8 mouse cellular contexts compared by ENCODE assay signal in genomic region chr16:33056786-33057185, GRCm38 (mm10). TPM values are rescaled to one million over a fixed set of nuclear protein-coding genes. Genes with fewer than 3 reads are reported as not detected.
DNase-seq lines count a peak whose midpoint lies in the region; ATAC-seq and TF ChIP-seq lines count a peak whose summit lies in the region.

No protein-coding gene starts in this region.

- peaks cover 6% of the 10 kb centered on the region for H3K36me3 ChIP-seq in testis, adult 2 months (ENCODE audit: control insufficient read depth, insufficient read depth, low read length)
- H3K36me3 ChIP-seq in hindbrain, embryonic 12.5 days, result peaks cover 31% of the 10 kb centered on the region

- peaks cover 4% of the 10 kb centered on the region for H3K4me1 ChIP-seq in testis, adult 2 months (ENCODE audit: control insufficient read depth, insufficient read depth, low read length)
- peaks cover 20% of the 10 kb centered on the region for H3K4me1 ChIP-seq in hindbrain, embryonic 12.5 days

- no peaks in the 10 kb centered on the region for H3K27me3 ChIP-seq in testis, adult 2 months (ENCODE audit: control insufficient read depth, insufficient read depth, low read length)
- H3K27me3 ChIP-seq in hindbrain, embryonic 12.5 days, result no peaks in the 10 kb centered on the region

- no peaks in the 10 kb centered on the region for H3K9me3 ChIP-seq in hindbrain, embryonic 12.5 days (replicated peaks)

- peak overlapping the region; percentile 74 for H3K4me2 ChIP-seq in hindbrain, embryonic 12.5 days (replicated peaks)

- TF ChIP-seq POLR2A in testis, adult 2 months (IDR thresholded peaks at IDR 0.05; ENCODE audit: control insufficient read depth, low read depth, low read length), result no peak

- no peak for TF ChIP-seq CTCF in testis, adult 2 months (IDR thresholded peaks at IDR 0.05; ENCODE audit: control insufficient read depth, insufficient read depth, insufficient replicate concordance, low read depth, low read length)

- H3K9ac ChIP-seq in hindbrain, embryonic 12.5 days, result peak overlapping the region; percentile 88

- peak overlapping the region; percentile 96 for H3K27ac ChIP-seq in testis, adult 2 months (ENCODE audit: control insufficient read depth, insufficient read depth, low read depth, low read length)
- H3K27ac ChIP-seq in hindbrain, embryonic 12.5 days, result peak overlapping the region; percentile 89

- H3K4me3 ChIP-seq in testis, adult 2 months (ENCODE audit: control insufficient read depth, low read depth, low read length), result peak overlapping the region; percentile 94
- H3K4me3 ChIP-seq in hindbrain, embryonic 12.5 days, result peak overlapping the region; percentile 70

- WGBS in hindbrain, embryonic 12.5 days, result under 1% methylated on average over 24 of the region's 24 CpGs

- peak; percentile 26 for ATAC-seq in hindbrain, embryonic 12.5 days (ENCODE audit: low FRiP score)
- peak; percentile 28 for ATAC-seq in megakaryocyte-erythroid progenitor cell, adult 5-6 weeks (replicated peaks; ENCODE audit: low FRiP score, low TSS enrichment, poor library complexity, severe bottlenecking)

- peak; percentile 28 for DNase-seq in gastrocnemius, postnatal 10 days
- no peak for DNase-seq in gastrocnemius, adult 8-10 months (ENCODE audit: low spot score in 2 of 2)
- DNase-seq in testis, postnatal 14 days (ENCODE audit: low spot score), result no peak
- DNase-seq in cerebellum, adult 8-10 months, result no peak
- no peak for DNase-seq in embryo, embryonic 10.5 days (ENCODE audit: low spot score)

RNA-seq across cellular contexts. Expression of gene Rpl35a, which starts 0.5 kb away (rescaled TPM):
- 100 to 1,000 TPM; 413 to 441 TPM for total RNA-seq in gastrocnemius, postnatal 10 days (2021)
- 100 to 1,000 TPM; 247 to 303 (median 264) TPM for total RNA-seq in gastrocnemius, adult 8-10 months (2022)
- polyA plus RNA-seq in testis, adult 2 months (2012; rRNA removed), result 267 and 293 TPM in 2 replicates
- 568 and 650 TPM in 2 replicates for polyA plus RNA-seq in hindbrain, embryonic 12.5 days (2016; fragmentation: Nextera tagmentation; extraction: Ambion mirVana)
- 3,282 and 3,383 TPM in 2 replicates for total RNA-seq in megakaryocyte-erythroid progenitor cell, adult 5-6 weeks (2014; fragmentation: Nextera tagmentation)
- total RNA-seq in megakaryocyte-erythroid progenitor cell, adult 5-6 weeks (2017), result 1,974 and 2,153 TPM in 2 replicates

RNA-seq across cellular contexts. Expression of gene Iqcg, which starts 0.8 kb away (rescaled TPM):
- 1 to 10 TPM; 2.0 TPM for total RNA-seq in gastrocnemius, postnatal 10 days (2021)
- total RNA-seq in gastrocnemius, adult 8-10 months (2022), result 1 to 10 TPM; 2.7 to 6.6 (median 3.9) TPM
- polyA plus RNA-seq in testis, adult 2 months (2012; rRNA removed), result 21.8 and 22.8 TPM in 2 replicates
- 6.5 and 6.9 TPM in 2 replicates for polyA plus RNA-seq in hindbrain, embryonic 12.5 days (2016; fragmentation: Nextera tagmentation; extraction: Ambion mirVana)
- total RNA-seq in megakaryocyte-erythroid progenitor cell, adult 5-6 weeks (2014; fragmentation: Nextera tagmentation), result 1.4 TPM in 1 of 2 replicates, not detected in the other
- total RNA-seq in megakaryocyte-erythroid progenitor cell, adult 5-6 weeks (2017), result 0.04 and 0.89 TPM in 2 replicates

RNA-seq across cellular contexts. Expression of gene Lmln, which starts 5.5 kb away (rescaled TPM):
- 1 to 10 TPM; 2.2 TPM for total RNA-seq in gastrocnemius, postnatal 10 days (2021)
- 1 to 10 TPM; 1.2 to 4.1 (median 2.2) TPM for total RNA-seq in gastrocnemius, adult 8-10 months (2022)
- 7.3 and 10.8 TPM in 2 replicates for polyA plus RNA-seq in testis, adult 2 months (2012; rRNA removed)
- 3.0 and 3.4 TPM in 2 replicates for polyA plus RNA-seq in hindbrain, embryonic 12.5 days (2016; fragmentation: Nextera tagmentation; extraction: Ambion mirVana)
- total RNA-seq in megakaryocyte-erythroid progenitor cell, adult 5-6 weeks (2014; fragmentation: Nextera tagmentation), result 0.87 and 8.1 TPM in 2 replicates
- total RNA-seq in megakaryocyte-erythroid progenitor cell, adult 5-6 weeks (2017), result 0.66 and 0.88 TPM in 2 replicates

Comparison
In these comparisons a context has a peak if more than half of its experiments do, and no peak if none do; other contexts are left out.
1. RNA of gene Rpl35a, which starts 0.5 kb away (total RNA-seq): 1,974 to 3,383 TPM in megakaryocyte-erythroid progenitor cell, adult 5-6 weeks; 413 to 441 TPM in gastrocnemius, postnatal 10 days and 247 to 303 TPM in gastrocnemius, adult 8-10 months; every median in the first group is over 4 times any median in the second.